Mouse (Mus musculus): Measurements from ENCODE around the gene Unc5cl.

The Unc5cl gene

GRCm38 (mm10) chr17:48539326-48539725 is 84.6 kb downstream of the Unc5cl start:
- DNase-seq (ENCODE audit: low spot score), result no peak

- DNase-seq (ENCODE audit: low spot score), result no peak
Observed at GRCm38 (mm10) chr17:48542733-48543132, 88.0 kb downstream of the Unc5cl start.

- DNase-seq (ENCODE audit: low spot score), result no peak
Observed at GRCm38 (mm10) chr17:48543301-48543765, 88.6 kb downstream of the Unc5cl start.

GRCm38 (mm10) chr17:48544722-48545121 is 90.0 kb downstream of the Unc5cl start:
- no peak for DNase-seq (ENCODE audit: low spot score)

- DNase-seq (ENCODE audit: low spot score), result no peak
Observed at GRCm38 (mm10) chr17:48545223-48545943, 90.7 kb downstream of the Unc5cl start.

- DNase-seq (ENCODE audit: low spot score), result no peak
Observed at GRCm38 (mm10) chr17:48546036-48546435, 91.3 kb downstream of the Unc5cl start.

- DNase-seq (ENCODE audit: low spot score), result no peak
Observed at GRCm38 (mm10) chr17:48547668-48548067, 93.0 kb downstream of the Unc5cl start.

GRCm38 (mm10) chr17:48551788-48552531 is 97.3 kb downstream of the Unc5cl start:
- no peak for DNase-seq (ENCODE audit: low spot score)

- DNase-seq (ENCODE audit: low spot score), result no peak
Observed at GRCm38 (mm10) chr17:48552532-48552915, 97.8 kb downstream of the Unc5cl start.

- DNase-seq (ENCODE audit: low spot score), result no peak
Observed at GRCm38 (mm10) chr17:48556223-48556962, 101.7 kb downstream of the Unc5cl start.

- no peak for DNase-seq (ENCODE audit: low spot score)
Observed at GRCm38 (mm10) chr17:48557823-48558715, 103.4 kb downstream of the Unc5cl start.

GRCm38 (mm10) chr17:48564931-48565330 is 110.2 kb downstream of the Unc5cl start:
- DNase-seq (ENCODE audit: low spot score), result no peak

- DNase-seq (ENCODE audit: low spot score), result no peak
Observed at GRCm38 (mm10) chr17:48569656-48570055, 115.0 kb downstream of the Unc5cl start.

GRCm38 (mm10) chr17:48581153-48581552 is 126.5 kb downstream of the Unc5cl start:
- DNase-seq (ENCODE audit: low spot score), result no peak

- no peak for DNase-seq (ENCODE audit: low spot score)
Observed at GRCm38 (mm10) chr17:48582486-48582990, 127.8 kb downstream of the Unc5cl start.

- no peak for DNase-seq (ENCODE audit: low spot score)
Observed at GRCm38 (mm10) chr17:48583401-48583800, 128.7 kb downstream of the Unc5cl start.

GRCm38 (mm10) chr17:48585902-48586359 is 131.2 kb downstream of the Unc5cl start:
- DNase-seq (ENCODE audit: low spot score), result no peak

GRCm38 (mm10) chr17:48588674-48589073 is 134.0 kb downstream of the Unc5cl start:
- no peak for DNase-seq (ENCODE audit: low spot score)
